Mouse (Mus musculus) forebrain, embryonic 16.5 days (tissue): Measurements from ENCODE around the gene Gpsm1. TPM values are rescaled to one million over a fixed set of nuclear protein-coding genes. Genes with fewer than 3 reads are reported as not detected.

ENCODE experiments used
- ATAC-seq: fragments of 200-750 bp; cut with Nextera tagmentation; 2 replicates; pipeline ENCODE4 v1.8.0; 2017; ENCODE audit warnings: mild to moderate bottlenecking, moderate library complexity
- H3K27ac ChIP-seq: fragments of 300-500 bp; sonication (generic); 2 replicates; pipeline ENCODE4 v1.5.1; 2014; ENCODE audit warnings: low read length, control low read depth
- H3K27me3 ChIP-seq: fragments of 300-500 bp; sonication (generic); replicated peaks from 2 replicates; pipeline ENCODE4 v1.6.1; 2014; ENCODE audit warnings: low read length; ENCODE audit not compliant: control insufficient read depth, insufficient read depth
- H3K36me3 ChIP-seq: fragments of 300-500 bp; sonication (generic); 2 replicates; pipeline ENCODE4 v1.6.1; 2014; ENCODE audit not compliant: control insufficient read depth, insufficient read depth
- H3K4me1 ChIP-seq: fragments of 300-500 bp; sonication (generic); replicated peaks from 2 replicates; pipeline ENCODE4 v1.6.1; 2014; ENCODE audit warnings: low read length; ENCODE audit not compliant: control insufficient read depth, insufficient read depth
- H3K4me2 ChIP-seq: fragments of 300-500 bp; sonication (generic); 2 replicates; pipeline ENCODE4 v1.6.1; 2014; ENCODE audit warnings: mild to moderate bottlenecking, low read length, control low read depth
- H3K4me3 ChIP-seq: fragments of 300-500 bp; sonication (generic); replicated peaks from 2 replicates; pipeline ENCODE4 v1.5.1; 2014; ENCODE audit warnings: mild to moderate bottlenecking, low read length, control low read depth
- H3K9ac ChIP-seq: fragments of 300-500 bp; sonication (generic); replicated peaks from 2 replicates; pipeline ENCODE4 v1.6.1; 2014; ENCODE audit warnings: low read depth, low read length, control low read depth
- H3K9me3 ChIP-seq: fragments of 300-500 bp; sonication (generic); 2 replicates; pipeline ENCODE4 v1.6.1; 2016; ENCODE audit warnings: low read length; ENCODE audit not compliant: control insufficient read depth
- WGBS: fragments of 180-500 bp; shearing (Covaris S2); extraction: QIAGEN DNeasy Blood & Tissue Kit; methylation state at CpG from one replicate; pipeline ENCODE4 v1.1.7; 2014; 5-methylcytosine and 5-hydroxymethylcytosine counted together
- polyA plus RNA-seq: library from polyadenylated mRNA; unstranded; fragments of >200 nt; fragmentation: Nextera tagmentation; extraction: Ambion mirVana; gene quantifications from 2 replicates; pipeline ENCODE4 v1.2.1, GENCODE M21; 2015

The Gpsm1 gene
- polyA plus RNA-seq, 1 experiment from 2014 or later: 160 TPM

DNA sequence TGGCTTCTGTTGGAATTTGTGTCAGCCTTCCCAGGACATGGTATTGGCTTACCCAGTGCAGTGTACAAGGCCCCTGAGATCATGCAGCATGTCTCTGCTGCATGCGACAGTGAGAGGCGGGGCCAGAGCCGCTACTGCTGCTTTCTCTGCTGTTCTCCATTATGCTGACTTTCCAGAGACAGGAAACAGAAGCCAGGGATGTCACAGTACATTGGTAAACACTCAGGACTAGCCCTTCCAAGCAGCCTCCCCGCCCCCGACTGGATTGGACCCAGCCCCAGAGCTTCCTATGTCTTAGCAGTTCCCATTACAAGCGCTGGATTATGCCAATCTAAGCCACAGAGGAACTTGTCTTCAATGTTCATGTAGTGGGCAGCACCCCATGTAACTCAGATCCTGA lies 32.9 kb downstream of the Gpsm1 start:
- Histone ChIP-seq H3K27ac (no peak overlapping the region), H3K4me3 (no peak overlapping the region), H3K4me2 (no peak overlapping the region), H3K4me1 (peaks cover 17% of the 10 kb centered on the region), H3K27me3 (no peaks in the 10 kb centered on the region), H3K9me3 (no peaks in the 10 kb centered on the region), H3K9ac (no peak overlapping the region), H3K36me3 (peaks cover 23% of the 10 kb centered on the region)
- no peak for ATAC-seq
- 75% methylated on average over 6 of the region's 6 CpGs for WGBS

DNA sequence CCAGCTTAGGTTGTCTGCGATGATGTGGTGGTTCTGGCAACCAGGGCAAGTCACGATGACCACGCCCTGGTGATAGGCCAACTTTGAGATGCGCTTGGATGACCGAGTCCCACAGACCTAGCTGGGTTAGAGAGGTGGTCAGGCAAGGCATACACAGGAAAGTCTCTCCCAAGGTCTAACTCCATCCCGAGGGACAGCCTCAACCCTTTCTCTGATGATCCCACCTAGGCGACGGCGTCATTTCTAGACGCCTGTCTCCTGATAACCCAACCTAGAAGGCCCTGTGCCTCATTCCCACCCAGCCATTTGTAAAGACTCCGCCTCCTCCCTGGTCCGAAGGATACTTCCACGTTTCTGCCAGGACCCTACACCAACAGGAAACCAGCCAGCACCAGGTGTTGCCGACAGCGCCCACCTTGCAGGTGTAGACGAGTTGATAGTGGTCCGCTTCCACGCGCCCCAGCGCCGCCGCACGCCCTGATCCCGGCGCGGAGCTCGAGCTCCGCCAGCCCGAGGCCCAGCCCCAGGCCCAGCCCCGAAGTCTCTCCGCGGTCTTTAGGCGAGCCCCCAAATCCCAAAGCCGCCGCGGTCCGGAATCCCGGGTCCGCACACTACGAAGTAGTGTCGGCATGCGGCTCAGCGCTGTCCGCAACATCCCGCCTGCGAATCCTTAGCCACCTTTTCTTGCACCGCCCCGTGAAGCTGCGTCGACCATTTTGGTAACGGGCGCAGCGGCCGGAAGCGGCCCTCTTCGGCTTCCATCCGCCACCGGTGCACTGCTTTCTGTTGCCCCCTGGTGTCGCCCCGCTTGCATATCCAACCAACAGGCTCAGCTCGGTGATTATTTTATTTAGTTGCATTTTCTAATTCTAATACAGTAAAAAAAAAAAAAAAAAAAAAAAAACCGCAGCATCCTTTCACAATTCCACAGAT lies 36.3 kb downstream of the Gpsm1 start, which contains the start of gene Dnlz:
TSS of gene Dnlz (minus strand) at position 753 of the 933 bp plus-strand sequence.
- H3K4me1 ChIP-seq: peaks cover 20% of the 10 kb centered on the region
- H3K4me2 ChIP-seq: peak within 1 kb of the TSS; percentile 93
- no peaks in the 10 kb centered on the region for H3K9me3 ChIP-seq
- H3K36me3 ChIP-seq: peaks cover 5% of the 10 kb centered on the region
- peak within 1 kb of the TSS; percentile 89 for H3K4me3 ChIP-seq
- 2% methylated on average over 62 of the region's 62 CpGs for WGBS
- no peaks in the 10 kb centered on the region for H3K27me3 ChIP-seq
- peak within 1 kb of the TSS; percentile 96 for H3K9ac ChIP-seq
- H3K27ac ChIP-seq: peak within 1 kb of the TSS; percentile 87
- ATAC-seq: peak; percentile 87

DNA sequence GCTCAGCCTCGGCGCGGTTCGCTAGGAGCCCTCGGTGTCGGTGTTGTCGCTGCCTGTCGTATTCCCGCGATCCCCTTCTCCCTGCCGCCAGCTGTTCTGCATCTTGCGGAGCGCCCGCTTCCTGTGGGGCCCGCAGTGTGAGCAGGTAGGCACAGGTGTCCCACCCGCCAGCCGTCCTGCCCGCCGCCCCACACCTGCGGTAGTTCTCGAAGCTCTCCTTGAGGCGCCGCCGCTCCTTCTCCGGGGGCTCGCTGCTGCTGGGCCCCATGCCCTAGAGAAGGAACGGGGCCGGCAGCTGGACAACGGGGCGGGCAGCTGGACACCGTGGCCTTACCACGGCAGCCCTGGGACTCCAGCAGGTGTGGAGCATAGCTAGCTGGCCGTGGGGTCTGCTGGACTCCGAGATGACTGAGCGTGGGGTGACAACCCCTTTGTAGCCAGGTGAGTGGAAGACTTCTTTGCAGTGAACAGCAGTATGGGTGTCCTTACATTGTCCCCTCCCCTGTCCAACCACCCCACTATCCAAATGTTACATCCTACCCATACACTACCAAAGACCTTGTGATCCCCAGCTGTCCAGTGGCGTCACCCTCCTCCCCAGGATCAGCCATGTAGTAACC lies 37.1 kb downstream of the Gpsm1 start:
- H3K36me3 ChIP-seq: no peaks in the 10 kb centered on the region; the same call in none of the 2 replicates
- peak; percentile 57 for ATAC-seq

DNA sequence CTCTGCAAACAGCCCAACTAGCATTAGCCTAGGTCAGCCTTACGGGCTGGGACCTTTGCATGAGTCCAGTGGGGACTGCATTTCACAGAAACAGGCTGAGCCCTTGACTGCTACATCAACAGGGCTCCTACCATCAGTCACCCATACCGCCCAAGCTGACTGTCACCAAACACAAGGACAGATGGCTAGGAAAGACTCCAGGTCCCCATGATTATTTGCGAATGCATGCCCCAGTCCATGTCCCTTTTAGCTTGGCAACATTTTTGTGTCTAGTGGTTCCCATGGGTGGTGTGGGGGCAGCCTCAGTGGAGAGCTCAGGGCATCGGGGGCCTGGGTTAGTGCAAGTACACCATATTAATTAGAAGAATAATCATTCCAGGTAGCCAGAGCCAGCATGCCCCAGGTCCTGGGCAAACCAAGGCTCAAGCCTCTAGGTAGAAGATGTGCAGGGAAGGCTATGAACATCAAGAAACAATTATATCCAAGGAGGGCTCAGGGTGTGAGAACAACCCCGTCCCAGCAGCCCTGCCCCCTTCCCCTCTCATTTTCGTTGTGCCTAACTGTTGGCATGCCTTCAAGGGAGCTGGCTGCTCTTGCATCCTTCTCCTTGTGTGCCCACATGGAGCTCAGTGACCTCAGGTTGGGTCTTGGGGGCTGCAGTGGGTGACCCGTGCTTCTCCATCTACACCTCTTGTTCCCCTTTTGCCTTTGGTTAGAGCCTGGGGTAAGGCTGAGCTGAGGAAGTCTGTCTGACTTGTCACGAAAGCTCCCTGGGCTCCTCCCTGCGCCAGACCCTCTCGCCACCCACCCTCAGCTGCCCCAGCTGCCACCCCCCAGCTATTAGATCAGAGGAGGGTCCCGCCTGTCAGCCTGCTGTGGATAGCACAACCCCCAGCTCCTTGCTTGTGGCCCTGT lies 38.0 kb downstream of the Gpsm1 start:
- no peak overlapping the region for H3K27ac ChIP-seq
- ATAC-seq: no peak
- peak overlapping the region; percentile 82 for H3K4me2 ChIP-seq
- H3K4me3 ChIP-seq: peak overlapping the region; percentile 89
- no peaks in the 10 kb centered on the region for H3K27me3 ChIP-seq
- no peaks in the 10 kb centered on the region; the same call in 1 of the 2 replicates for H3K36me3 ChIP-seq
- peak overlapping the region; percentile 96 for H3K9ac ChIP-seq
- H3K9me3 ChIP-seq: no peaks in the 10 kb centered on the region
- H3K4me1 ChIP-seq: peaks cover 20% of the 10 kb centered on the region
- 88% methylated on average over 11 of the region's 11 CpGs for WGBS

More for the DNA sequence above, 37.1 kb downstream of the Gpsm1 start:
- WGBS: 3% methylated on average over 36 of the region's 36 CpGs
- H3K9ac ChIP-seq: peak overlapping the region; percentile 96
- peak overlapping the region; percentile 82 for H3K4me2 ChIP-seq
- peaks cover 20% of the 10 kb centered on the region for H3K4me1 ChIP-seq
- no peaks in the 10 kb centered on the region for H3K27me3 ChIP-seq
- peak overlapping the region; percentile 89 for H3K4me3 ChIP-seq
- peak overlapping the region; percentile 87 for H3K27ac ChIP-seq
- no peaks in the 10 kb centered on the region for H3K9me3 ChIP-seq

DNA sequence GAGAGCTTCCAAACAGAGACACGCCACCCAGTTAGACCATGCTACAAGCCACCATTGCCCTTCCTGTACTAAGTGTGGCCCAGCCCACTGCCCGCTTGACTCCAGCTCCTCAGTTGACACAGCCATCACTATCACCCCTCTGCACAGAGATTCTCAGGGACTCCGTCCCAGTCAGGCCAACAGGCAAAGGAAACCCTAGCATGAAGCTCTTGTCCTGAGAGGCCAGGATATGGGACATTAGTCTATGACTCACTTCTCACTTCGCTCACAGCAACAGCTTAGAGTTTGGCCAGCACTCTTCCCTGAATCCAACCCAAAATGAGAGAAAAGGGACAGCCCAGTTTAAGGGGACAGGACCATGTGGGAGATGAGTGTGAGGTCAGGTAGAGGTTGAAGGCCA lies 39.1 kb downstream of the Gpsm1 start:
- ATAC-seq: no peak
- no peak overlapping the region for H3K4me3 ChIP-seq
- H3K4me1 ChIP-seq: peaks cover 20% of the 10 kb centered on the region
- no peaks in the 10 kb centered on the region for H3K9me3 ChIP-seq
- 92% methylated on average over 4 of the region's 4 CpGs for WGBS
- H3K27ac ChIP-seq: no peak overlapping the region
- no peaks in the 10 kb centered on the region for H3K27me3 ChIP-seq
- H3K4me2 ChIP-seq: no peak overlapping the region
- no peak overlapping the region for H3K9ac ChIP-seq
- no peaks in the 10 kb centered on the region for H3K36me3 ChIP-seq

DNA sequence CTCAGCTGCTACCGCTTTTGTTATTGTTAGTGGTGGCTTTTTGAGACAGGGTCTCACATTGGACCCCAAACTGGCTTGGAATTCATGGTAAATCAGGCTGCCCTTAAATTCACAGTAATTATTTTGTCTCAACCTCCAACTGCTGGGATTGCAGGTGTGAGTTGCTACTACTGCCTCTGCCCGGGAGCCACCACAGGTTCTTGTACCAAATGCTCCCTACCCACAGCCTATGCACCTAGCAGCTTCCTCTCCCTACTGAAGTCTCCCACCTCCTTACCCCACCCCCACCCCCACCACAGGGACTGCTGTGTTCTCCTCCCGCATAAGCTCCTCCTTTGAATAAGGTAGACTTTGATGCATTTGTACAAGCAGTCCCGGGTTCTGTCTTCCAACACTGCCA lies 40.9 kb downstream of the Gpsm1 start:
- Histone ChIP-seq H3K4me2 (no peak overlapping the region), H3K27ac (no peak overlapping the region), H3K9ac (no peak overlapping the region), H3K4me3 (no peak overlapping the region), H3K27me3 (no peaks in the 10 kb centered on the region), H3K9me3 (no peaks in the 10 kb centered on the region), H3K36me3 (no peaks in the 10 kb centered on the region), H3K4me1 (peaks cover 12% of the 10 kb centered on the region)
- no peak for ATAC-seq
- 73% methylated on average over 4 of the region's 4 CpGs for WGBS

DNA sequence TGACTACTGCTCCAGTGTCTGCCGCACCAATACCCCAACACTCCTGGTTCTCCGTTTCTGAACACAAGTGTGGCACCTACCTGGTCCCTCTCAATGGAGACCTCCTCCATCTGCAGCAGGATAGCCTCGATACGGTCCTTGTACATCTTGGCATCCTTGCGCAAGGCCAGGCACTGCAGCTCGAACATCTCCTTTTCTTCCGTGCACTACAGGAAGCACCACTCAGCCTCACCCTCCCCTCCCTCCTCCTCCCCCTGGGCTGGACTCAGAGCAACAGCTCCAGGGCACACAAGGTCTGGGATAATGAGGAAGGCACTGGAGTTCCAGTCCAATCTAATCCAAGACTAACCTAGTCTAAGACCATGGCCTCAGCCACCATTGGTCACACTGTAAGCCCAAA lies 41.4 kb downstream of the Gpsm1 start:
- Histone ChIP-seq H3K36me3 (no peaks in the 10 kb centered on the region), H3K4me1 (peaks cover 11% of the 10 kb centered on the region), H3K9me3 (no peaks in the 10 kb centered on the region), H3K27ac (no peak overlapping the region), H3K4me2 (no peak overlapping the region), H3K9ac (no peak overlapping the region), H3K27me3 (no peaks in the 10 kb centered on the region), H3K4me3 (no peak overlapping the region)
- WGBS: 70% methylated on average over 7 of the region's 7 CpGs
- ATAC-seq: no peak

DNA sequence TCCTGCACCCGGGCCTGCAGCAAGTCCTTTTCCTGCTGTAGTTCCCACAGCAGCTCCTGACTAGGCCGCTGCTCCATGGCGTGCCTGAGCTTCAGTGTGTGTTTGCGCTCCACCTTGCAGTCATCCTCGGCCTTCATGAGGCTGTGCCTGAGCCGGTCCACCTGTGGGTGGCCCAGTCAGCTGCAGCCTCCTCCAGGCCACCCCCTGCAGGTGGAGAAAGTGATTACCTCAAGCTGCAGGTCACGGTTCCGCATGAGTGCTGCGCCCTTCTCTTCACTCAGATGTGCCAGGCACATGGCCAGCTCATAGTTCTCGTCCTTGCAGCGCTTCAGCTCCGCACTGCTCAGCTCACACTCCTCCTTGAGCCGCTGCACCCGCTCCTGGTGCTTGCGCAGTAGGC lies 42.2 kb downstream of the Gpsm1 start:
- H3K4me2 ChIP-seq: no peak overlapping the region
- no peaks in the 10 kb centered on the region for H3K27me3 ChIP-seq
- no peaks in the 10 kb centered on the region for H3K9me3 ChIP-seq
- H3K4me1 ChIP-seq: peaks cover 11% of the 10 kb centered on the region
- H3K4me3 ChIP-seq: no peak overlapping the region
- no peak overlapping the region for H3K27ac ChIP-seq
- no peak for ATAC-seq
- H3K36me3 ChIP-seq: no peaks in the 10 kb centered on the region
- WGBS: 48% methylated on average over 15 of the region's 15 CpGs
- H3K9ac ChIP-seq: no peak overlapping the region
